Mouse (Mus musculus): Measurements from ENCODE around the gene Lysmd3.
A peak's percentile ranks its signal among the peaks of the same experiment; 100 is the strongest.

Lysmd3 gene

GRCm38 (mm10) chr13:81675333-81675732 is 17.9 kb downstream of the Lysmd3 start:
- no peak for DNase-seq (ENCODE audit: low spot score)

GRCm38 (mm10) chr13:81683107-81683506 is 25.6 kb downstream of the Lysmd3 start:
- no peak for DNase-seq (ENCODE audit: low spot score)

GRCm38 (mm10) chr13:81684258-81684657 is 26.8 kb downstream of the Lysmd3 start:
- DNase-seq (ENCODE audit: low spot score), result no peak

- DNase-seq (ENCODE audit: low spot score), result no peak
Observed at GRCm38 (mm10) chr13:81684884-81685283, 27.4 kb downstream of the Lysmd3 start.

GRCm38 (mm10) chr13:81689587-81689986 is 32.1 kb downstream of the Lysmd3 start:
- no peak for DNase-seq (ENCODE audit: low spot score)

- no peak for DNase-seq (ENCODE audit: low spot score)
Observed at GRCm38 (mm10) chr13:81690477-81690876, 33.0 kb downstream of the Lysmd3 start.

- DNase-seq (ENCODE audit: low spot score), result no peak
Observed at GRCm38 (mm10) chr13:81691606-81692005, 34.1 kb downstream of the Lysmd3 start.

- no peak for DNase-seq (ENCODE audit: low spot score)
Observed at GRCm38 (mm10) chr13:81694446-81694845, 37.0 kb downstream of the Lysmd3 start.

GRCm38 (mm10) chr13:81703148-81703547 is 45.7 kb downstream of the Lysmd3 start:
- no peak for DNase-seq (ENCODE audit: low spot score)

- no peak for DNase-seq (ENCODE audit: low spot score)
Observed at GRCm38 (mm10) chr13:81703621-81704020, 46.2 kb downstream of the Lysmd3 start.

GRCm38 (mm10) chr13:81706311-81706710 is 48.8 kb downstream of the Lysmd3 start:
- no peak for DNase-seq (ENCODE audit: low spot score)

- no peak for DNase-seq (ENCODE audit: low spot score)
Observed at GRCm38 (mm10) chr13:81709805-81710204, 52.3 kb downstream of the Lysmd3 start.

- DNase-seq (ENCODE audit: low spot score), result no peak
Observed at GRCm38 (mm10) chr13:81710266-81710665, 52.8 kb downstream of the Lysmd3 start.

- DNase-seq (ENCODE audit: low spot score), result peak; percentile 93
Observed at GRCm38 (mm10) chr13:81710775-81711545, 53.5 kb downstream of the Lysmd3 start, which contains the start of the genes Polr3g and Mblac2. Gene Polr3g (minus strand): TSS chr13:81711013. Gene Mblac2 (plus strand): TSS chr13:81711341.

- DNase-seq (ENCODE audit: low spot score), result peak; percentile 22
Observed at GRCm38 (mm10) chr13:81711546-81712371, 54.3 kb downstream of the Lysmd3 start.

- no peak for DNase-seq (ENCODE audit: low spot score)
Observed at GRCm38 (mm10) chr13:81713896-81714295, 56.4 kb downstream of the Lysmd3 start.

All from ovary, postnatal 14 days (tissue).